Mouse (Mus musculus) forebrain, embryonic 13.5 days (tissue): ENCODE results near the gene Kcnma1. TPM values are rescaled to one million over a fixed set of nuclear protein-coding genes. Genes with fewer than 3 reads are reported as not detected.

Experiments used
- ATAC-seq: fragments of 200-750 bp; cut with Nextera tagmentation; 2 replicates; pipeline ENCODE4 v1.8.0; 2017
- H3K27ac ChIP-seq: fragments of 300-500 bp; sonication (generic); 2 replicates; pipeline ENCODE4 v1.5.1; 2015; ENCODE audit warnings: inconsistent platforms, mild to moderate bottlenecking, moderate library complexity
- H3K27me3 ChIP-seq: fragments of 300-500 bp; sonication (generic); 2 replicates; pipeline ENCODE4 v1.6.1; 2015; ENCODE audit warnings: mild to moderate bottlenecking, inconsistent platforms
- H3K36me3 ChIP-seq: fragments of 300-500 bp; sonication (generic); 2 replicates; pipeline ENCODE4 v1.6.1; 2015; ENCODE audit warnings: mild to moderate bottlenecking, inconsistent platforms; ENCODE audit not compliant: poor library complexity, severe bottlenecking
- H3K4me1 ChIP-seq: fragments of 300-500 bp; sonication (generic); 2 replicates; pipeline ENCODE4 v1.6.1; 2015; ENCODE audit warnings: inconsistent platforms
- H3K4me2 ChIP-seq: fragments of 300-500 bp; sonication (generic); 2 replicates; pipeline ENCODE4 v1.6.1; 2015; ENCODE audit warnings: inconsistent platforms, mild to moderate bottlenecking, moderate library complexity
- H3K4me3 ChIP-seq: fragments of 300-500 bp; sonication (generic); 2 replicates; pipeline ENCODE4 v1.5.1; 2015; ENCODE audit warnings: mild to moderate bottlenecking, inconsistent platforms
- H3K9ac ChIP-seq: fragments of 300-500 bp; sonication (generic); 2 replicates; pipeline ENCODE4 v1.6.1; 2015; ENCODE audit warnings: mild to moderate bottlenecking, inconsistent platforms
- H3K9me3 ChIP-seq: fragments of 300-500 bp; sonication (generic); replicated peaks from 2 replicates; pipeline ENCODE4 v1.6.1; 2016; ENCODE audit warnings: inconsistent platforms
- polyA plus RNA-seq: library from polyadenylated mRNA; unstranded; fragments of >200 nt; fragmentation: Nextera tagmentation; extraction: Ambion mirVana; gene quantifications from 2 replicates; pipeline ENCODE4 v1.2.1, GENCODE M21; 2015

Kcnma1 gene
- polyA plus RNA-seq, 1 experiment from 2014 or later = 3.4 TPM

GRCm38 (mm10) chr14:23243857-23244256, 770.4 kb downstream of the Kcnma1 start:
- no peak overlapping the region for H3K4me3 ChIP-seq
- no peaks in the 10 kb centered on the region for H3K9me3 ChIP-seq
- no peaks in the 10 kb centered on the region for H3K36me3 ChIP-seq
- no peak for ATAC-seq
- H3K9ac ChIP-seq = no peak overlapping the region
- no peaks in the 10 kb centered on the region for H3K27me3 ChIP-seq
- H3K4me1 ChIP-seq = no peaks in the 10 kb centered on the region
- no peak overlapping the region for H3K27ac ChIP-seq
- no peak overlapping the region for H3K4me2 ChIP-seq

Other genes starting within 250 kb of the Kcnma1 start
- gene Dlg5, start 231.4 kb upstream of the Kcnma1 start, polyA plus RNA-seq = 15.5 and 18.4 TPM in 2 replicates